Mouse (Mus musculus): ENCODE results near the gene Slc2a12.

Slc2a12 gene

GRCm38 (mm10) chr10:22644853-22645491, at the start of gene Slc2a12:
Slc2a12 (plus strand) TSS chr10:22645011.
- peak; percentile 2 for DNase-seq (ENCODE audit: low spot score in 2 of 2)

DNA sequence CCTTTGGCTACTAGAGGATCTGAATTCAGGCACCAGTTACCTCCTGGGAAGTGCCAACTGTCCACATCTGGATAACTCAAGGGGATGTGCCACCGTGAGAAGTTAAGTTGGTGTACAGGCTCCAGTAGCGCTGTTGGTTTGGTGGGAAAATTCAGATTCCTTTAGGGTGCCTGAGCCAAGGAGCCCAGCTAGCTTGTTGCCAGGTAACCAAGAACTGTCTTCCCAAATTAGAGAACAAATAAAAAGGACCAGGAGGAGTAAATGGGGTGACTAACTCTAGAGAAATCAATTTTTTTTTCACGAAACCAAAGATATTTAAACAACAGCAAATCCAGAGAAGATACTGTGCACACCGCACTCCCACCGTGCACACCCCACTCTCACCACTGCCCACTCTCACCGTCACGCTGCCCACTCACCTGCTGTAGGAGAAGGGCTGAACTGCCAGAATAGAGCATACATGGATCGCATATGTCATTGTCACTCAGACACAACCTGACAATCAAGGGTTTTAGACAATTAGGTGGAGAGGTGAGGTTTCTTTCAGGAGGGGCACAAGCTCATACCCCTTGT, 45.8 kb upstream of the Slc2a12 start:
- DNase-seq (ENCODE audit: low spot score in 2 of 2) = no peak

- no peak for DNase-seq (ENCODE audit: low spot score in 2 of 2)
Measured at GRCm38 (mm10) chr10:22601046-22601445, 43.8 kb upstream of the Slc2a12 start.

DNA sequence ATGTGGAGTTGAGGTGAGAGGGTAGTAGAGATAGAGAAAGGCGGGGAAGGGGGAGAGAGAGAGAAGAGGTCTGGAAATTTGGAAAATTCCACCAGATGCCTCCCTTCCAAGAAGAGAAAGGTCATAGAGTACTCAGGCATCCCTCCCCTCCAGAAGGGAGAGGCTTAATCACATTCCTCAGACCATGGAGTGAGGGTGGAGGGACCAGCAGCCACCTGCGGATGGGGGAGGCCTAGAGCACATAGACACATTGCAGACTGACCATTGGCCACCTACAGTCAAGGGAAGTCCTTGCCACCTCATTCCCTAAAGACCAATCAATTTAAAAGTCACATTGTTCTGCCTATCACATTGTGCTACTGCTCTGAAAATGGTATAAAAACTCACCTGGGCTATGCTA, 40.0 kb upstream of the Slc2a12 start:
- DNase-seq (ENCODE audit: low spot score in 2 of 2) = no peak

GRCm38 (mm10) chr10:22608273-22608672, 36.5 kb upstream of the Slc2a12 start:
- DNase-seq (ENCODE audit: low spot score in 2 of 2) = no peak

- no peak for DNase-seq (ENCODE audit: low spot score in 2 of 2)
Measured at GRCm38 (mm10) chr10:22608799-22609357, 35.9 kb upstream of the Slc2a12 start.

DNA sequence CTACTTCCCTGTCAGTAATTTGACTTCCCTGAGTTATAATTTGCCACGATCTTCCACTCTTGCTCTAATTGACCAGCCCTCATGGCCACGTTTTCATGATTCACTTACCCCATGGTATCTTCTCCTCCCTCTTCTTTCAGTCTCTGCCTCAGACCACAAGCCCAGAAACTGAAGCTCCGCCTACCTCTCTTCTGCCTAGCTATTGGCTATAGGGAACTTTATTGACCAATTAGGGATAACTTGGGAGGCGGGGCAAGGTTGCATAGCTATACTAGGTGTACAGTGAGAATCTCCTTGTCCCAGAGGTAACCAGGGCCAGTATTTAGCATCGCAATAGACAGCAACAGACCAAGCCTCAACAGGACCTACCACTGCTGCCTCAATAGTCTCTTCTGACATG, 31.5 kb upstream of the Slc2a12 start:
- no peak for DNase-seq (ENCODE audit: low spot score in 2 of 2)

DNA sequence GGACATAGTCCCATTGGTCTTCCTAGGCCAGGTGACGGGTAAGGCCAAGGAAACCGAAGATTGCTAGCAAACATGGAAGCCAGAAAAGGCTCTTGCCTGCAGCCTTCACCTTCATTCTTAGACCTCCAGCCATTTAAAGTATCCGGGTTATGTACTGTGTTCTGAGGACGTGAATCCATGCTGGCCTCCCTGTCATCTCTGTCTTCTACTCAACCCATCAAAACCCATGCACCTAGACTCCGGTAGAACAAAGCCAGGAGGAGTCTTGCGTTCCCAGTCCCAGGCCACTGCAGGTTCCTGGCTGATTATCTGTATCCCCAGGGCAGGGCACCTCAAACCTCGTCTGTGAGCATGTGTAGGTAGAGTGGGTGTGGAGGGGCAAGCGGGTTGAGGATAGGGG, 30.3 kb upstream of the Slc2a12 start:
- no peak for DNase-seq (ENCODE audit: low spot score in 2 of 2)

GRCm38 (mm10) chr10:22615309-22615708, 29.5 kb upstream of the Slc2a12 start:
- no peak for DNase-seq (ENCODE audit: low spot score in 2 of 2)

DNA sequence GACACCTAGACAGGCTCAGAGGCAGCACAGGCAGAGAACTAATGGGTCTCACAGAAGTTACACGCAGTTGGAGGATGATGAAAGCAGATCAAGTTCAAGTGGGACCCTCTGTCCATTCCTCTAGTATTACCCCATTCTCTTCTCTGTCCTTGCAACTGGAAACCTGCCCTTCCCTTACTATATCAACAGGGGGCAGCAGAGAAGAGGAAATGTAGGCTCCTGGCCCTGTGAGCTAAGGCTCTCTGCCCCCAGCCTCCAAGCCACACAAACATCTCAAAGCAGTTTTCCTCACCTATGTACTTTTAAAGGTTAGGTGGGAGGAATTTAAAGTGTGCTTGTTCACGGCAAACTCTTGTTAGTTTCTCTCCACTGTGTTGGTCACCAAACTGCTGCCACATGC, 26.0 kb upstream of the Slc2a12 start:
- no peak for DNase-seq (ENCODE audit: low spot score in 2 of 2)

GRCm38 (mm10) chr10:22628832-22629231, 16.0 kb upstream of the Slc2a12 start:
- DNase-seq (ENCODE audit: low spot score in 2 of 2) = no peak

GRCm38 (mm10) chr10:22631103-22631502, 13.7 kb upstream of the Slc2a12 start:
- DNase-seq (ENCODE audit: low spot score in 2 of 2) = no peak

- DNase-seq (ENCODE audit: low spot score in 2 of 2) = no peak
Measured at GRCm38 (mm10) chr10:22631528-22631927, 13.3 kb upstream of the Slc2a12 start.

DNA sequence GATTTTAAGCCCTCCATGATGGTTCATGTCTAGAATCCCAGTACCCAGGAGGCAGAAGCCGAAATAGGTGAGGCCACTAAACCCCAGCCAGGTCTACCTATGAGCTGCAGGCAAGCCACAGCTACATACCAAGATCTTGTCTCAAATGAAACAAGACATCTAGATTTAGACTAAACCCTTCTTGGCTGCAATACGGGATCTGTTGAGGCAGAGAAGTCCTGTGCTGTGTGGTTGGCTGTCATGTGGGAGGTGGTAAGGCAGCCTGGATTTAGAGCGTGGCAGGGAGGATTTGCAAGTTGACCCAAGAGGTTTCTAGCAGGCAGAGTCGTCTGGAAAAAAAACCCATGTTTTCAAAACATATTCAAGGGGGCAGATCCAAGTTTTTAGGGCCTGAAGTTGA, 12.9 kb upstream of the Slc2a12 start:
- no peak for DNase-seq (ENCODE audit: low spot score in 2 of 2)

GRCm38 (mm10) chr10:22633406-22634306, 11.2 kb upstream of the Slc2a12 start:
- DNase-seq (ENCODE audit: low spot score in 2 of 2) = no peak

DNA sequence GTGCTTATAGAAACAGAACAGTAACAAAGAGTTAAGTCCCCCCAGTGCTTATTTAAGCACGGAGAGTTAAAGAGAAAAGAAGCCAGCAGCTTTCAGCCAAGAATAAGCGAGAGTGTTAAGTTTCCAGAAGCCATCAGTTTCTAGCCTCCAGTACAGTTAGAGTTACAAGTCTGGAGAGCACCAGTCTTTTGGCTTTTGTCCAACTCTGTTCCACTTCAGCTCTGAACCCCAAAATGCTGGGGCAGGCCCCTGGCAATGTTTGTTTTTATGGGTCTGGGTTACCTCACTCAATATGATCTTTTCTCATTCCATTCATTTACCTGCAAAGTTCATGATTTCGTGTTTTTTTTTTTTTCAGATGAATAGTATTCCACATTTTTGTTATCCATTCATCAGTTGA, 7.6 kb upstream of the Slc2a12 start:
- no peak for DNase-seq (ENCODE audit: low spot score in 2 of 2)

GRCm38 (mm10) chr10:22644171-22644570, 640 bp upstream of the Slc2a12 start:
- no peak for DNase-seq (ENCODE audit: low spot score in 2 of 2)

DNA sequence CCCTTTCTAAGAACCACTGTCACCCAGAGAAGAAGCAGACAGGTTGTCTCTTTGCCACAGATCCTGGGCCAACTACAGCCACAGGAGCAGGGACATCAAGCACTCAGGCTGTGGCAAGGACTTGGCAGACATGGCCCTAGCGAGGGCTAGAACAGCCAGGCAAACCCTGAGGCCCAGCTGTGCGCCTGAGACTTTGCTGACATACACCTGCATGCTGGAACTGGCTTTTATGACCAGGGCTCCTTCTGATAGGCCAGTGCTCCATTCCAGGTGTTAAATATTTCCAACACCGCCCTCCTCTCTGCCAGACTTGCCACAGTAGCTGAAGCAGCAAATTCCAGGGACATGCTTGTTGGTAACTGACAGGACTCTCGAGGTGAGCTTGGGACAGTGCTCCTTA, 3.9 kb downstream of the Slc2a12 start:
- no peak for DNase-seq (ENCODE audit: low spot score in 2 of 2)

DNA sequence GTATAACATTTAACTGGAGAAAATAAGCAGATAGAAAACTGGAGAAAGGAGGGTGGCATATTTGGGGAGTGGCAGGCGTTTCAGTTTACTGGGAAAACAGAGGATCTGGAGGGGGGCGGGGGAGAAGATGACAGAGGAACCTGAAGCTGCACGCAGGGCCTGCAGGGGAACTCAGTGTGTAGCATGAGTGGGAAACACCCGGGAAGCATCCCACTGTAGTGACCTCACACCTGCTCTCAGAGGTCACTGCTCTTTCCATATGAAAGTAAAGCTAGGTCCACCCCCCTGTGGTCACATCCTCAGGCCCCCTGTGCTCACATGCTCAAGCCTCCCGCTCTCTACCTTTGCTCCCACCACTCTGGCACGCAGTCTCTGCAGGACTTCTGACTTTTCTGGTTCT, 9.0 kb downstream of the Slc2a12 start:
- no peak for DNase-seq (ENCODE audit: low spot score in 2 of 2)

GRCm38 (mm10) chr10:22658534-22659385, 13.9 kb downstream of the Slc2a12 start:
- DNase-seq (ENCODE audit: low spot score in 2 of 2) = no peak

DNA sequence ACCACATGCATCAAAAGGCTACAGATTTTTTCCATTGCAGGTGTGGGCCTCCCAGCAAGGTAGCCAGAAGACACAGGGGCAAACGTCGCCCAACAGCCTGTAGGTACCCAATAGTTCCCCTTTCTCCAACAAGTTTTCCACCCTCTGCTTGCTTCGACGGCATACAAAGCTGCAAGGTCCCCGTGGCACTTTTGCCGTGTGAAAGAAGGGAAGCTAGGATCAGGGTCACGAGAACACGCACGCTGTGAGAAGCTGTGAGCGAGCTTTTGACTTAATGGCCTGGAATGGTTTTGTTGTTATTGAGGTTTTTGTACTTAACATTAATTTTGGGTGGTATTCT, 14.5 kb downstream of the Slc2a12 start:
- no peak for DNase-seq (ENCODE audit: low spot score in 2 of 2)
